ENCODE assay signal across 14 mouse cellular contexts in the genomic region with DNA sequence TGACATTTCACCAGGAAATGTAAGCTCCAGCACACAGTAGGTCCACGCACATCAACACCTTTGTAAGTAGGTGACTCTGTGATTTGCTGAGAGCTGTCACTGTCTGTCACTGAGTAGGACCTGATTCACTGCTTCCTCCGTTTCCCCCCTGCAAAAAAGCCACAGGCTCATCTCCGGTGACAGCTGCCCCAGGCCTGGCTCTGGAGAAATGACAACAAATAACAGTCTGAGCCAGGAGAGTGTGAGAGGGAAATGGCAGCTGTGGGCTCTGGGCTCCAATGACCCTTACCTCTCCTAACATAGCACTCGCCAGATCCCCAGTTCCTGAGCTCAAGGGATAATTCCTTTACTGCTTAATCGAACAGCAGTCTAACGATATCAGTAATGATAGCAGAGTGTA.
"Had no signal": no experiment of that assay in that cellular context is flagged by ENCODE, and none has a peak within 500 bp of the region (broad histone marks: within the 10 kb centered on the region; RNA-seq: fewer than 3 reads in every experiment).

No protein-coding gene starts in this region.

- H3K9me3 ChIP-seq: kidney, embryonic 15.5 days; limb, embryonic 15.5 days; liver, embryonic 12.5 days; midbrain, embryonic 10.5 days; neural tube, embryonic 12.5 days had no signal

- H3K36me3 ChIP-seq: kidney, embryonic 15.5 days; liver, embryonic 12.5 days; midbrain, embryonic 10.5 days; neural tube, embryonic 12.5 days had no signal

- H3K4me2 ChIP-seq: kidney, embryonic 15.5 days; limb, embryonic 15.5 days; liver, embryonic 12.5 days; lung, embryonic 14.5 days; neural tube, embryonic 12.5 days had no signal

- H3K4me1 ChIP-seq: limb, embryonic 15.5 days; liver, embryonic 12.5 days; neural tube, embryonic 12.5 days had no signal

- H3K27me3 ChIP-seq: kidney, embryonic 15.5 days; limb, embryonic 15.5 days; liver, embryonic 12.5 days; neural tube, embryonic 12.5 days had no signal

- ATAC-seq: liver, embryonic 12.5 days had no signal

- H3K4me3 ChIP-seq: kidney, embryonic 15.5 days; limb, embryonic 15.5 days; liver, embryonic 12.5 days; midbrain, embryonic 10.5 days; neural tube, embryonic 12.5 days had no signal

- H3K27ac ChIP-seq: kidney, embryonic 15.5 days; limb, embryonic 15.5 days; liver, embryonic 12.5 days; midbrain, embryonic 10.5 days; neural tube, embryonic 12.5 days had no signal

- H3K9ac ChIP-seq: kidney, embryonic 15.5 days; limb, embryonic 15.5 days; liver, embryonic 12.5 days; lung, embryonic 14.5 days; neural tube, embryonic 12.5 days had no signal

- DNase-seq: kidney, adult 11 months; kidney, postnatal 14 days; layer of hippocampus, adult 9-11 months; layer of hippocampus, postnatal 36 days; lung, embryonic 14.5 days; lung, postnatal 10 days; lung, postnatal 4 days; right cerebral cortex, postnatal 14 days; thymus, postnatal 36 days had no signal
